Mouse (Mus musculus): ENCODE results near the gene Nfyc.

DNA sequence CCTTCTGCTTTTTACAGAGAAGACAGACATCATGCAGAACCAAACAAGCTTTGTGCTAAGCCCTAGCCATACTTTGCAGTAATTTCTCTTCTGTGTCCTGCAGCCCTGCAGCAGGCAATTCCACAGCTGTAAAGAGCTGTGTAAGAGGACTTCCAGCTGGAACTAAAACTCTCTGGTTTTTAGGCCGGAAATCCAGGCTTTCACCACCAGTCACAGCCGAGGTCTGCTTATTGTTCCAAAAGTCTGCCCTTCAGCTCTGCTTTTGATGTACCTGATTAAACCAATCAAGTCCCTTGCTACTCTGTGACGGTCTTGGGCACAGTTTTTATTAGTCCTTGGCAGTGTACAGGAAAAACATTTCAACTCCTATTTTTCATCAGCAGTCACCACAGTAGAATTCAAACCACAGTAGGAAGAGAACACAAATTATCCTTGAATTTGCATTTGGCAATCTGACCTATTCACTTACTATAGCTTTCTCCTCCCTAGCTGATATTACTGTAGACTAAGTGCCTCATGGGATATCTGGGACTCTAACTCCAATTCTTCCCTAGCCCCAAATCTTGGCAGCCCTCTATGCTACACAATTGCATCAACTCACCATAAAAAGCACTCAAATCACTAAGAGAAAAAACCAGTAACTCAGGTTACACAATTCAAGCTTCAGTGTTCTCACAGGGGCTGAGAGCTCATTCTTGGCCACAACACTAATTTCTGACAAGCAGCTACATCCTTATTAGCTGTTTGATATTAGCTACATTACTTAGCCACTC is 14.2 kb downstream of the Nfyc start:
- TF ChIP-seq POLR2A (IDR thresholded peaks at IDR 0.05; ENCODE audit: insufficient read depth, low read depth, low read length) (no peak), CTCF (IDR thresholded peaks at IDR 0.05) (no peak)

Data from heart, adult 2 months (tissue).